Mouse (Mus musculus) heart, adult 8-10 months (tissue): ENCODE measurements around the gene Cldn34b3. TPM values are rescaled to one million over a fixed set of nuclear protein-coding genes. Genes with fewer than 3 reads are reported as not detected.
"Not testable (repeated sequence)": the region's sequence is repeated elsewhere in the genome, so short reads cannot be mapped to it uniquely, and the experiment has no call there.

Experiments
- DNase-seq: peaks from one replicate; pipeline ENCODE4 v3.0.0; 2022; ENCODE audit warnings: low spot score
- total RNA-seq, 4 experiments: library from RNA; stranded (reverse); gene quantifications; 2 replicates each; pipeline ENCODE4 v1.2.4; 2022

The Cldn34b3 gene
- not detected for total RNA-seq

DNA sequence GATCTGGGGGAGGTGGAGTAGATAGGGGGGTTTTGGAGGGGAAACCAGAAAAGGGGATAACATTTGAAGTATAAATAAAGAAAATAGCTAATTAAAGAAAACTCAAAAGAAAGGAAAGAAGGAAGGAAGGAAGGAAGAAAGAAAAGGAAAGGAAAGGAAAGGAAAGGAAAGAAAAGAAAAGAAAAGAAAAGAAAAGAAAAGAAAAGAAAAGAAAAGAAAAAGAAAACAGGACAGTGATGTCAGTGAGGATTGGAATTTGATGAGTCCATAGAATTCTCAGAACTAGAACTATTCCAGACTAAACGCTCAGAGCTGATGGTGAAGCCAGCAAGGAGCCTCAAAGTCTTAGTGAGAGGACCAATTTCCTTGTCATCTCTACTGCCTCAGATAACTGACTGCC lies at the start of gene Cldn34b3:
Cldn34b3 (plus strand) TSS at position 301 of the 400 bp plus-strand sequence.
- not testable (repeated sequence) for DNase-seq

Other genes with a start within 250 kb of the Cldn34b3 start
- not detected for gene Cldn34b4, start 129.0 kb downstream of the Cldn34b3 start, total RNA-seq